23 mouse cellular contexts compared by ENCODE assay signal in genomic region chr1:67382366-67382765, GRCm38 (mm10).
"Had no signal": no experiment of that assay in that cellular context is flagged by ENCODE, and none has a peak within 500 bp of the region (broad histone marks: within the 10 kb centered on the region; RNA-seq: fewer than 3 reads in every experiment).

No protein-coding gene starts in this region.

- H3K36me3 ChIP-seq: heart, embryonic 10.5 days; heart, embryonic 12.5 days; hindbrain, embryonic 10.5 days; hindbrain, embryonic 12.5 days; limb, embryonic 10.5 days; limb, embryonic 12.5 days; liver, embryonic 13.5 days had no signal

- ATAC-seq: hindbrain, postnatal 0 days; intestine, postnatal 0 days had no signal

- H3K27ac ChIP-seq: heart, embryonic 10.5 days; hindbrain, embryonic 10.5 days; hindbrain, embryonic 12.5 days; hindbrain, embryonic 14.5 days; hindbrain, postnatal 0 days; layer of hippocampus, adult 2 months; left cerebral cortex, adult 2 months; limb, embryonic 10.5 days; limb, embryonic 12.5 days; liver, embryonic 13.5 days had no signal

- H3K4me3 ChIP-seq: heart, embryonic 10.5 days; heart, embryonic 12.5 days; hindbrain, embryonic 10.5 days; hindbrain, embryonic 12.5 days; layer of hippocampus, adult 2 months; left cerebral cortex, adult 2 months; limb, embryonic 10.5 days; limb, embryonic 12.5 days; liver, embryonic 13.5 days had no signal

- DNase-seq: gastrocnemius, postnatal 14 days; gastrocnemius, postnatal 36 days; heart, adult 18-20 months; heart, postnatal 10 days; heart, postnatal 4 days; kidney, adult 18-20 months; kidney, adult 8-10 months; kidney, postnatal 10 days; kidney, postnatal 25 days; kidney, postnatal 4 days; liver; liver, embryonic 13.5 days had no signal

- H3K9ac ChIP-seq: heart, embryonic 12.5 days; hindbrain, embryonic 12.5 days; hindbrain, embryonic 14.5 days; limb, embryonic 12.5 days; liver, embryonic 13.5 days had no signal

- H3K4me2 ChIP-seq: heart, embryonic 12.5 days; hindbrain, embryonic 12.5 days; hindbrain, embryonic 14.5 days; limb, embryonic 12.5 days; liver, embryonic 13.5 days had no signal

- H3K27me3 ChIP-seq: heart, embryonic 12.5 days; hindbrain, embryonic 12.5 days; limb, embryonic 12.5 days; liver, embryonic 13.5 days had no signal

- H3K4me1 ChIP-seq: heart, embryonic 10.5 days; heart, embryonic 12.5 days; hindbrain, embryonic 10.5 days; hindbrain, embryonic 12.5 days; limb, embryonic 10.5 days; limb, embryonic 12.5 days; liver, embryonic 13.5 days had no signal

- H3K9me3 ChIP-seq: heart, embryonic 10.5 days; heart, embryonic 12.5 days; hindbrain, embryonic 10.5 days; hindbrain, embryonic 12.5 days; limb, embryonic 10.5 days; limb, embryonic 12.5 days; liver, embryonic 13.5 days had no signal
